Comparison of ENCODE assay signal across 22 mouse cellular contexts in genomic region chr5:104491561-104491960, GRCm38 (mm10). TPM values are rescaled to one million over a fixed set of nuclear protein-coding genes. Genes with fewer than 3 reads are reported as not detected.
A peak's percentile ranks its signal among the peaks of the same experiment; 100 is the strongest.
DNase-seq lines count a peak whose midpoint lies in the region; ATAC-seq and TF ChIP-seq lines count a peak whose summit lies in the region.
"Had no signal": no experiment of that assay in that cellular context is flagged by ENCODE, and none has a peak within 500 bp of the region (broad histone marks: within the 10 kb centered on the region; RNA-seq: fewer than 3 reads in every experiment).

No protein-coding gene starts in this region.

- no peak for TF ChIP-seq EP300 in heart, adult 2 months (IDR thresholded peaks at IDR 0.05; ENCODE audit: insufficient read depth, low read depth, low read length)

- TF ChIP-seq POLR2A in heart, adult 2 months (IDR thresholded peaks at IDR 0.05; ENCODE audit: insufficient read depth, low read depth, low read length): no peak

- no peak overlapping the region for H3K27ac ChIP-seq in embryonic facial prominence, embryonic 15.5 days (replicated peaks)
- no peak overlapping the region for H3K27ac ChIP-seq in heart, adult 2 months
- H3K27ac ChIP-seq: heart, embryonic 13.5 days; hindbrain, embryonic 15.5 days; midbrain, embryonic 12.5 days; neural tube, embryonic 15.5 days had no signal

- H3K9me3 ChIP-seq in embryonic facial prominence, embryonic 15.5 days (replicated peaks): no peaks in the 10 kb centered on the region
- H3K9me3 ChIP-seq: heart, embryonic 13.5 days; hindbrain, embryonic 15.5 days; midbrain, embryonic 12.5 days; neural tube, embryonic 15.5 days had no signal

- no peak overlapping the region for H3K4me3 ChIP-seq in embryonic facial prominence, embryonic 15.5 days (replicated peaks)
- H3K4me3 ChIP-seq in heart, adult 2 months: no peak overlapping the region
- H3K4me3 ChIP-seq: heart, embryonic 13.5 days; hindbrain, embryonic 15.5 days; midbrain, embryonic 12.5 days; myocyte; neural tube, embryonic 15.5 days had no signal

- no peak overlapping the region for H3K4me2 ChIP-seq in embryonic facial prominence, embryonic 15.5 days (replicated peaks)
- H3K4me2 ChIP-seq: heart, embryonic 13.5 days; hindbrain, embryonic 15.5 days; midbrain, embryonic 12.5 days; neural tube, embryonic 15.5 days had no signal

- H3K27me3 ChIP-seq in embryonic facial prominence, embryonic 15.5 days: no peaks in the 10 kb centered on the region
- no peaks in the 10 kb centered on the region for H3K27me3 ChIP-seq in heart, adult 2 months (ENCODE audit: control insufficient read depth, insufficient read depth, low read length)
- H3K27me3 ChIP-seq: CH12.LX; heart, embryonic 13.5 days; hindbrain, embryonic 15.5 days; midbrain, embryonic 12.5 days; neural tube, embryonic 15.5 days had no signal

- H3K4me1 ChIP-seq in embryonic facial prominence, embryonic 15.5 days: no peaks in the 10 kb centered on the region
- H3K4me1 ChIP-seq in heart, adult 2 months (ENCODE audit: control insufficient read depth, insufficient read depth, low read length): no peaks in the 10 kb centered on the region
- H3K4me1 ChIP-seq: hindbrain, embryonic 15.5 days; midbrain, embryonic 12.5 days; neural tube, embryonic 15.5 days had no signal

- H3K9ac ChIP-seq in embryonic facial prominence, embryonic 15.5 days: no peak overlapping the region
- H3K9ac ChIP-seq in heart, adult 2 months (ENCODE audit: low read depth, low read length): no peak overlapping the region
- H3K9ac ChIP-seq: forebrain, postnatal 0 days; heart, embryonic 13.5 days; hindbrain, embryonic 15.5 days; liver, postnatal 0 days; midbrain, embryonic 12.5 days; neural tube, embryonic 15.5 days had no signal

- no peaks in the 10 kb centered on the region for H3K79me2 ChIP-seq in heart, adult 2 months (replicated peaks; ENCODE audit: control insufficient read depth, insufficient read depth, low read length)

- peak; percentile 24 to 44 for DNase-seq in cerebellum, postnatal 10 days
- peak; percentile 26 for DNase-seq in kidney, postnatal 10 days
- no peak for DNase-seq in kidney, adult 8-10 months
- peak; percentile 23 for DNase-seq in ZHBTc4 (ENCODE audit: low read depth, low spot score)
- no peak for DNase-seq in heart, adult 2 months
- DNase-seq: forebrain, postnatal 0 days; heart, postnatal 36 days; kidney, adult 9 months; liver; liver, postnatal 0 days; lung, postnatal 4 days; thymus, adult 18-20 months had no signal

- intact Hi-C loops in heart, adult 2 months (cut with DNase I): no loop called here

- TF ChIP-seq CTCF in heart, adult 2 months (IDR thresholded peaks at IDR 0.05): no peak

- peaks cover 85% of the 10 kb centered on the region for H3K36me3 ChIP-seq in embryonic facial prominence, embryonic 15.5 days
- H3K36me3 ChIP-seq in heart, adult 2 months (ENCODE audit: control insufficient read depth, insufficient read depth, low read length): no peaks in the 10 kb centered on the region; the same call in 1 of the 2 replicates

- WGBS in embryonic facial prominence, embryonic 15.5 days: 45% methylated on average over 5 of the region's 5 CpGs
- 42% methylated on average over 5 of the region's 5 CpGs for WGBS in heart, adult 2 months

- ATAC-seq in cerebellum, adult (ENCODE audit: insufficient number of reproducible peaks, low FRiP score, low TSS enrichment): no peak
- ATAC-seq in embryonic facial prominence, embryonic 15.5 days (ENCODE audit: insufficient number of reproducible peaks, low FRiP score, low TSS enrichment, low read depth): 0 out of 2 replicates have a peak, but pooled peaks have one; percentile 34
- ATAC-seq in erythroblast, adult 5-6 weeks (replicated peaks; ENCODE audit: low FRiP score, poor library complexity, severe bottlenecking): no peak
- ATAC-seq: activated CD4-positive, CD25-positive, alpha-beta regulatory T cell, adult 4 months; forebrain, postnatal 0 days; liver, postnatal 0 days had no signal

RNA-seq across cellular contexts. Expression of gene BC005561, which starts 16.6 kb away (rescaled TPM):
- polyA plus RNA-seq in embryonic facial prominence, embryonic 15.5 days (2015; fragmentation: Nextera tagmentation; extraction: Ambion mirVana): 12.4 and 12.8 TPM in 2 replicates
- total RNA-seq in erythroblast, adult 5-6 weeks (2015; ENCODE audit: low replicate concordance): 1.9 and 5.0 TPM in 2 replicates
- 1.1 and 3.3 TPM in 2 replicates for total RNA-seq in erythroblast, adult 5-6 weeks (2017; ENCODE audit: low replicate concordance)
- total RNA-seq in heart, adult 2 months (2021): 1 to 10 TPM; 3.9 to 4.0 TPM
- 0.61 and 1.3 TPM in 2 replicates for polyA plus RNA-seq in heart, adult 2 months (2012; rRNA removed)

RNA-seq across cellular contexts. Expression of gene Pkd2, which starts 32.3 kb away (rescaled TPM):
- polyA plus RNA-seq in embryonic facial prominence, embryonic 15.5 days (2015; fragmentation: Nextera tagmentation; extraction: Ambion mirVana): 18.4 and 19.9 TPM in 2 replicates
- 0.21 and 0.38 TPM in 2 replicates for total RNA-seq in erythroblast, adult 5-6 weeks (2015; ENCODE audit: low replicate concordance)
- 0.26 and 0.84 TPM in 2 replicates for total RNA-seq in erythroblast, adult 5-6 weeks (2017; ENCODE audit: low replicate concordance)
- total RNA-seq in heart, adult 2 months (2021): 10 to 100 TPM; 21.0 to 21.1 TPM
- polyA plus RNA-seq in heart, adult 2 months (2012; rRNA removed): 12.0 and 21.8 TPM in 2 replicates
- total RNA-seq: CH12.LX had no signal

RNA-seq across cellular contexts. Expression of gene Spp1, which starts 56.6 kb away (rescaled TPM):
- polyA plus RNA-seq in embryonic facial prominence, embryonic 15.5 days (2015; fragmentation: Nextera tagmentation; extraction: Ambion mirVana): 431 and 448 TPM in 2 replicates
- 4.4 and 16.3 TPM in 2 replicates for total RNA-seq in erythroblast, adult 5-6 weeks (2015; ENCODE audit: low replicate concordance)
- 4.9 and 5.9 TPM in 2 replicates for total RNA-seq in erythroblast, adult 5-6 weeks (2017; ENCODE audit: low replicate concordance)
- total RNA-seq in heart, adult 2 months (2021): under 1 TPM; 0.36 to 0.39 TPM
- 1.7 and 2.1 TPM in 2 replicates for polyA plus RNA-seq in heart, adult 2 months (2012; rRNA removed)

Comparison
In these comparisons a context has a peak if more than half of its experiments do, and no peak if none do; other contexts are left out.
1. DNase-seq: peak in cerebellum, postnatal 10 days (2 of 2), kidney, postnatal 10 days (single experiment) and ZHBTc4 (single experiment); none in kidney, adult 8-10 months (0 of 2) and heart, adult 2 months (0 of 2).
2. RNA of gene Pkd2, which starts 32.3 kb away (total RNA-seq): 21.0 to 21.1 TPM in heart, adult 2 months; 0.21 to 0.84 TPM in erythroblast, adult 5-6 weeks; every median in the first group is over 10 times any median in the second.